ENCODE assay signal across 18 mouse cellular contexts in genomic region chr19:34799644-34800267, GRCm38 (mm10). TPM values are rescaled to one million over a fixed set of nuclear protein-coding genes. Genes with fewer than 3 reads are reported as not detected.
DNase-seq lines count a peak whose midpoint lies in the region; ATAC-seq and TF ChIP-seq lines count a peak whose summit lies in the region.
"Had no signal": no experiment of that assay in that cellular context is flagged by ENCODE, and none has a peak within 500 bp of the region (broad histone marks: within the 10 kb centered on the region; RNA-seq: fewer than 3 reads in every experiment).

No protein-coding gene starts in this region.

- TF ChIP-seq POLR2A in spleen, adult 2 months (IDR thresholded peaks at IDR 0.05; ENCODE audit: low read depth, low read length): no peak

- H3K9me3 ChIP-seq in lung, embryonic 14.5 days (ENCODE audit: low read depth, low read length): no peaks in the 10 kb centered on the region
- H3K9me3 ChIP-seq: embryonic facial prominence, embryonic 13.5 days; heart, embryonic 15.5 days; limb, embryonic 13.5 days had no signal

- TF ChIP-seq CTCF in lung, embryonic 14.5 days (IDR thresholded peaks at IDR 0.05; ENCODE audit: low read depth): no peak
- TF ChIP-seq CTCF in spleen, adult 2 months (IDR thresholded peaks at IDR 0.05; ENCODE audit: extremely low read depth, insufficient read depth, insufficient read length, insufficient replicate concordance): no peak

- H3K4me1 ChIP-seq in lung, embryonic 14.5 days (ENCODE audit: insufficient read depth): peaks cover 8% of the 10 kb centered on the region
- no peaks in the 10 kb centered on the region; the same call in 1 of the 2 replicates for H3K4me1 ChIP-seq in spleen, adult 2 months (ENCODE audit: control insufficient read depth, insufficient read depth, insufficient read length)
- H3K4me1 ChIP-seq: embryonic facial prominence, embryonic 13.5 days; heart, embryonic 15.5 days; limb, embryonic 13.5 days had no signal

- DNase-seq in cerebellum, postnatal 10 days: peak; percentile 18 to 20
- DNase-seq in cerebellum, postnatal 14 days: no peak
- DNase-seq in lung, embryonic 14.5 days: peak; percentile 62
- no peak for DNase-seq in lung, postnatal 14 days
- DNase-seq in spleen, adult 2 months (ENCODE audit: low read depth in 1 of 2, low spot score in 2 of 2): peak; percentile 13 to 22
- no peak for DNase-seq in spleen, adult 12 weeks (ENCODE audit: low spot score)
- DNase-seq in spleen, postnatal 36 days (ENCODE audit: low spot score in 2 of 2): peak; percentile 36 to 39
- no peak for DNase-seq in thymus, postnatal 36 days
- DNase-seq: adrenal gland, postnatal 36 days; cerebellum, postnatal 36 days; heart, adult 11 months; kidney, adult 18-20 months; right cerebral cortex, postnatal 14 days had no signal

- ATAC-seq in lung, embryonic 14.5 days (ENCODE audit: insufficient read depth): peak; percentile 49; the same call in 1 of the 2 replicates

- H3K27me3 ChIP-seq in lung, embryonic 14.5 days (ENCODE audit: insufficient read depth, low read length): no peaks in the 10 kb centered on the region
- H3K27me3 ChIP-seq in spleen, adult 2 months (ENCODE audit: control insufficient read depth, insufficient read depth, low read length): no peaks in the 10 kb centered on the region
- H3K27me3 ChIP-seq: embryonic facial prominence, embryonic 13.5 days; heart, embryonic 15.5 days; limb, embryonic 13.5 days had no signal

- no peak overlapping the region for H3K4me2 ChIP-seq in lung, embryonic 14.5 days
- H3K4me2 ChIP-seq: embryonic facial prominence, embryonic 13.5 days; heart, embryonic 15.5 days; limb, embryonic 13.5 days had no signal

- WGBS in lung, embryonic 14.5 days: 26% methylated on average over 6 of the region's 6 CpGs
- WGBS in spleen, adult 2 months: 25% methylated on average over 6 of the region's 6 CpGs

- H3K27ac ChIP-seq in lung, embryonic 14.5 days (ENCODE audit: low read depth): no peak overlapping the region; the same call in 1 of the 2 replicates
- H3K27ac ChIP-seq in spleen, adult 2 months (ENCODE audit: insufficient read depth, low read length): no peak overlapping the region
- H3K27ac ChIP-seq: embryonic facial prominence, embryonic 13.5 days; heart, embryonic 15.5 days; left cerebral cortex, adult 2 months; limb, embryonic 13.5 days had no signal

- H3K36me3 ChIP-seq in lung, embryonic 14.5 days (ENCODE audit: insufficient read depth): no peaks in the 10 kb centered on the region
- no peaks in the 10 kb centered on the region for H3K36me3 ChIP-seq in spleen, adult 2 months (ENCODE audit: control insufficient read depth, insufficient read depth, low read length)
- H3K36me3 ChIP-seq: embryonic facial prominence, embryonic 13.5 days; heart, embryonic 15.5 days; limb, embryonic 13.5 days had no signal

- no peak overlapping the region for H3K9ac ChIP-seq in lung, embryonic 14.5 days
- H3K9ac ChIP-seq: embryonic facial prominence, embryonic 13.5 days; heart, embryonic 15.5 days; limb, embryonic 13.5 days had no signal

- no peak overlapping the region for H3K4me3 ChIP-seq in lung, embryonic 14.5 days (ENCODE audit: low read depth, low read length)
- H3K4me3 ChIP-seq in spleen, adult 2 months (ENCODE audit: extremely low read depth, insufficient read depth, insufficient read length): no peak overlapping the region
- H3K4me3 ChIP-seq: embryonic facial prominence, embryonic 13.5 days; heart, embryonic 15.5 days; left cerebral cortex, adult 2 months; limb, embryonic 13.5 days; myocyte had no signal

RNA-seq across cellular contexts. Expression of gene Slc16a12, which starts 52.7 kb away (rescaled TPM):
- 13.4 and 15.4 TPM in 2 replicates for polyA plus RNA-seq in lung, embryonic 14.5 days (2014; fragmentation: Nextera tagmentation; extraction: Ambion mirVana)
- polyA plus RNA-seq in spleen, adult 2 months (2012; rRNA removed): 0.22 and 0.27 TPM in 2 replicates

Comparison
In these comparisons a context has a peak if more than half of its experiments do, and no peak if none do; other contexts are left out.
1. DNase-seq: peak in cerebellum, postnatal 10 days (2 of 2), lung, embryonic 14.5 days (single experiment), spleen, adult 2 months (2 of 2) and spleen, postnatal 36 days (2 of 2); none in cerebellum, postnatal 14 days (0 of 2), lung, postnatal 14 days (single experiment), spleen, adult 12 weeks (single experiment) and thymus, postnatal 36 days (0 of 2).
2. RNA of gene Slc16a12, which starts 52.7 kb away (polyA plus RNA-seq): 13.4 to 15.4 TPM in lung, embryonic 14.5 days; 0.22 to 0.27 TPM in spleen, adult 2 months; every median in the first group is over 10 times any median in the second.